Mouse (Mus musculus) kidney, postnatal 36 days (tissue): ENCODE results near the gene Gpr135.
A peak's percentile ranks its signal among the peaks of the same experiment; 100 is the strongest.
"Not testable (repeated sequence)": the region's sequence is repeated elsewhere in the genome, so short reads cannot be mapped to it uniquely, and the experiment has no call there.

ENCODE experiments used
- DNase-seq, 2 experiments: peaks; one replicate each; pipeline ENCODE4 v3.0.0; 2021 to 2022; ENCODE audit warnings: mixed read lengths in 2 of 2

Gene Gpr135

GRCm38 (mm10) chr12:72052571-72052970, 18.4 kb downstream of the Gpr135 start:
- DNase-seq = no peak

- no peak for DNase-seq
Measured at GRCm38 (mm10) chr12:72050821-72051220, 20.1 kb downstream of the Gpr135 start.

DNA sequence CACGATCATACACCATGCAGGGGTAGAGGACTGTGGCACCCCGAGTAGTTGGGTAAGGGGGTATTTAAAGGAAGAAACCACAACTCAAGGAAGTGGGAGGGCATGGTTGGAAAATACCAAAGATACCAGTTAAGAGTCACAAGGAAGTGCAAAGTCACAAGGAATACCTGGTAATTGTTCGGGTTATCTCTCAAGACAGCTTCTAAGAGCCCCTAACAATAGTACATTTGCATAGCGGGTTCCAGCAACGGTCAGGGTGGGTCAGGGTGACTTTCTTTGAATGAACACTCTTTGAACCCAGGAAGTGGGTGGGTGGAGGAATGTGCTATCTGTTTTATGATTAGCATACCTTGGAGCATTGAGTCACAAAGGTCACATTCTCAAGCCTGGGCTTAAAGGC, 20.8 kb downstream of the Gpr135 start:
- DNase-seq = not testable (repeated sequence)

GRCm38 (mm10) chr12:72047513-72047912, 23.4 kb downstream of the Gpr135 start:
- no peak for DNase-seq

GRCm38 (mm10) chr12:72041238-72041637, 29.7 kb downstream of the Gpr135 start:
- DNase-seq = no peak

GRCm38 (mm10) chr12:72039501-72039900, 31.4 kb downstream of the Gpr135 start:
- DNase-seq = no peak

- no peak for DNase-seq
Measured at GRCm38 (mm10) chr12:72038866-72039265, 32.1 kb downstream of the Gpr135 start.

- DNase-seq = no peak
Measured at GRCm38 (mm10) chr12:72037049-72037448, 33.9 kb downstream of the Gpr135 start.

GRCm38 (mm10) chr12:72036097-72036661, 34.7 kb downstream of the Gpr135 start:
- DNase-seq = no peak

DNA sequence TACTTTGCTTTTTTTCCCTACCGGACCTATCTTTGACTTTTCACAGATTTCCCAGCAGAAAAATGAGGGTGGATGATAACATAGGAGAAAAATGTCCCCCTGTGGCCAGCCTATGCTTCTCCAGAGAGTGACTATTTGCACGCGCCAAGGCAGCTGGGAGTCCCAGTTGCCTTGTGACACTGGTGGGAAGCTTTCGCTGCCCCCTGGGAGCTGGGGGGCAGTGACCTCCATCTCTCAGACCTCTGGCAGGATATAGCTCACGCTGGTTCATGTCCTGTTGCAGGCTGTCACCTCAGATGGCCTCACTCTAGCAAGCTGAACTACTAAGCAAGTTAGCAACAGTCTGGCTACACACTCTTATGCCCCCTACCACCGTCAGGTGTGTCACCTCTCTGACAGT, 39.1 kb downstream of the Gpr135 start:
- peak; percentile 62 to 68 for DNase-seq

DNA sequence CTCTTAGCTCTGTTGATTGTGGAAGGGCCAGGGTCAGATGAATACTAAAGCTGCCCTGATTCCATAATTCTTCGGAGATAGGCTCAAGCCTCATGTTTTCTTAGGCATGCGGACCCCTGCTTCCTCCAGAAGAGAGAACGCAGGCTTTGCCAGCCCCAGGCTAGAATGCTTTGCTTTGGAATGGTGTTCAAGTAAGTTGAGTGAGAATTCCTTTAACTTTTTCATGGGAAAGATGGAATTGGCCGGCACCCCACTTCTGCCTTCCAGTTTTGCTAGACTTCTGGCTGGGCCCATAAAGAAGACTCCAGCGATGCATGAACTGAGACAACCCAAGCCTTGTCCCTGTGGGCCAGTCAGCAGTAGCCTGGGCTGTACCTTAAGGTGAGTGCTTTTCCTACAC, 39.8 kb downstream of the Gpr135 start:
- peak in 1 of 2 experiments; percentile 7 for DNase-seq

- no peak for DNase-seq
Measured at GRCm38 (mm10) chr12:72025275-72025795, 45.6 kb downstream of the Gpr135 start.

GRCm38 (mm10) chr12:72023572-72023971, 47.4 kb downstream of the Gpr135 start:
- DNase-seq = no peak

GRCm38 (mm10) chr12:72022790-72023189, 48.1 kb downstream of the Gpr135 start:
- no peak for DNase-seq

GRCm38 (mm10) chr12:72021543-72021942, 49.4 kb downstream of the Gpr135 start:
- peak; percentile 18 to 46 for DNase-seq

- no peak for DNase-seq
Measured at GRCm38 (mm10) chr12:72020285-72020684, 50.6 kb downstream of the Gpr135 start.
